Mouse (Mus musculus) embryonic facial prominence, embryonic 11.5 days (tissue): Measurements from ENCODE around the gene Tmem150a. TPM values are rescaled to one million over a fixed set of nuclear protein-coding genes. Genes with fewer than 3 reads are reported as not detected.

Source experiments
- ATAC-seq: fragments of 200-750 bp; cut with Nextera tagmentation; replicated peaks from 2 replicates; pipeline ENCODE4 v1.8.0; 2017; ENCODE audit warnings: low read depth; ENCODE audit not compliant: insufficient number of reproducible peaks, low FRiP score, low TSS enrichment
- DNase-seq: peaks from one replicate; pipeline ENCODE4 v3.0.0-alpha.2; 2015; ENCODE audit warnings: low spot score
- H3K27ac ChIP-seq: fragments of 300-500 bp; sonication (generic); replicated peaks from 2 replicates; pipeline ENCODE4 v1.5.1; 2014; ENCODE audit warnings: mild to moderate bottlenecking, low read depth, low read length, control low read depth
- H3K27me3 ChIP-seq: fragments of 300-500 bp; sonication (generic); 2 replicates; pipeline ENCODE4 v1.6.1; 2014; ENCODE audit warnings: mild to moderate bottlenecking, low read length, moderate library complexity, mixed read lengths; ENCODE audit not compliant: control insufficient read depth, insufficient read depth
- H3K36me3 ChIP-seq: fragments of 300-500 bp; sonication (generic); replicated peaks from 2 replicates; pipeline ENCODE4 v1.6.1; 2014; ENCODE audit warnings: low read depth, mild to moderate bottlenecking, low read length, moderate library complexity, mixed read lengths; ENCODE audit not compliant: control insufficient read depth, insufficient read depth
- H3K4me1 ChIP-seq: fragments of 300-500 bp; sonication (generic); 2 replicates; pipeline ENCODE4 v1.6.1; 2014; ENCODE audit warnings: low read length, mixed read lengths; ENCODE audit not compliant: control insufficient read depth, insufficient read depth
- H3K4me2 ChIP-seq: fragments of 300-500 bp; sonication (generic); 2 replicates; pipeline ENCODE4 v1.6.1; 2014; ENCODE audit warnings: low read depth, mild to moderate bottlenecking, control low read depth, low read length, moderate library complexity
- H3K4me3 ChIP-seq: fragments of 300-500 bp; sonication (generic); 2 replicates; pipeline ENCODE4 v1.5.1; 2014; ENCODE audit warnings: low read depth, low read length, control low read depth
- H3K9ac ChIP-seq: fragments of 300-500 bp; sonication (generic); replicated peaks from 2 replicates; pipeline ENCODE4 v1.6.1; 2014; ENCODE audit warnings: mild to moderate bottlenecking, control low read depth, low read length
- H3K9me3 ChIP-seq: fragments of 300-500 bp; sonication (generic); replicated peaks from 2 replicates; pipeline ENCODE4 v1.6.1; 2016; ENCODE audit warnings: mild to moderate bottlenecking, low read length, inconsistent platforms, mixed read lengths; ENCODE audit not compliant: control insufficient read depth
- WGBS: fragments of 180-500 bp; shearing (Covaris S2); extraction: QIAGEN DNeasy Blood & Tissue Kit; methylation state at CpG from one replicate; pipeline ENCODE4 v1.1.7; 2014; 5-methylcytosine and 5-hydroxymethylcytosine counted together
- polyA plus RNA-seq: library from polyadenylated mRNA; unstranded; fragments of >200 nt; fragmentation: Nextera tagmentation; extraction: Ambion mirVana; gene quantifications from 2 replicates; pipeline ENCODE4 v1.2.1, GENCODE M21; 2014

Gene Tmem150a
- polyA plus RNA-seq, 1 experiment from 2014 or later: 7.9 TPM

- H3K27me3 ChIP-seq: no peaks in the 10 kb centered on the region
- WGBS: 33% methylated on average over 8 of the region's 8 CpGs
- peak overlapping the region; percentile 56 for H3K4me3 ChIP-seq
- ATAC-seq (0 out of 2 replicates have a peak, but pooled peaks have one; percentile 5), DNase-seq (no peak)
- H3K4me1 ChIP-seq: peaks cover under 1% of the 10 kb centered on the region; the same call in 1 of the 2 replicates
- H3K9me3 ChIP-seq: no peaks in the 10 kb centered on the region
- H3K9ac ChIP-seq: peak overlapping the region; percentile 72
- peaks cover 6% of the 10 kb centered on the region for H3K36me3 ChIP-seq
- no peak overlapping the region for H3K27ac ChIP-seq
- peak overlapping the region; percentile 97 for H3K4me2 ChIP-seq
Observed at GRCm38 (mm10) chr6:72356001-72356532, 820 bp downstream of the Tmem150a start.

- Histone ChIP-seq H3K27ac (no peak overlapping the region), H3K4me2 (no peak overlapping the region), H3K9ac (no peak overlapping the region), H3K4me3 (no peak overlapping the region), H3K9me3 (no peaks in the 10 kb centered on the region), H3K36me3 (peaks cover 6% of the 10 kb centered on the region), H3K27me3 (no peaks in the 10 kb centered on the region), H3K4me1 (peaks cover 2% of the 10 kb centered on the region; the same call in 1 of the 2 replicates)
- no peak for DNase-seq
- no peak for ATAC-seq
- 78% methylated on average over 5 of the region's 5 CpGs for WGBS
Observed at GRCm38 (mm10) chr6:72357164-72358079, 2.2 kb downstream of the Tmem150a start.

- H3K4me3 ChIP-seq: no peak overlapping the region
- DNase-seq (no peak), ATAC-seq (no peak)
- no peak overlapping the region for H3K9ac ChIP-seq
- no peaks in the 10 kb centered on the region for H3K9me3 ChIP-seq
- H3K36me3 ChIP-seq: peaks cover 6% of the 10 kb centered on the region
- H3K4me2 ChIP-seq: no peak overlapping the region
- H3K4me1 ChIP-seq: peaks cover 2% of the 10 kb centered on the region; the same call in 1 of the 2 replicates
- no peak overlapping the region for H3K27ac ChIP-seq
- H3K27me3 ChIP-seq: no peaks in the 10 kb centered on the region
- whole genome bisulfite sequencing: 88% methylated on average over 10 of the region's 10 CpGs
Observed at GRCm38 (mm10) chr6:72358086-72358764, 3.0 kb downstream of the Tmem150a start.

- peaks cover 2% of the 10 kb centered on the region; the same call in 1 of the 2 replicates for H3K4me1 ChIP-seq
Observed at GRCm38 (mm10) chr6:72359343-72359742, 4.1 kb downstream of the Tmem150a start.

GRCm38 (mm10) chr6:72359891-72360598, 4.8 kb downstream of the Tmem150a start:
- no peak overlapping the region; the same call in 1 of the 2 replicates for H3K9ac ChIP-seq
- ATAC-seq (no peak), DNase-seq (no peak)
- peaks cover 6% of the 10 kb centered on the region for H3K36me3 ChIP-seq
- H3K4me2 ChIP-seq: no peak overlapping the region
- 82% methylated on average over 11 of the region's 11 CpGs for WGBS
- H3K27me3 ChIP-seq: no peaks in the 10 kb centered on the region
- no peak overlapping the region for H3K27ac ChIP-seq
- H3K4me1 ChIP-seq: 0 out of 2 replicates have a peak, but pooled peaks cover 2% of the 10 kb centered on the region
- no peak overlapping the region for H3K4me3 ChIP-seq
- H3K9me3 ChIP-seq: no peaks in the 10 kb centered on the region

More at GRCm38 (mm10) chr6:72359343-72359742, 4.1 kb downstream of the Tmem150a start:
- no peak overlapping the region for H3K9ac ChIP-seq
- no peak overlapping the region for H3K4me3 ChIP-seq
- no peak overlapping the region for H3K4me2 ChIP-seq
- H3K9me3 ChIP-seq: no peaks in the 10 kb centered on the region
- no peak for DNase-seq
- ATAC-seq: no peak
- WGBS: 71% methylated on average over 2 of the region's 2 CpGs
- no peaks in the 10 kb centered on the region for H3K27me3 ChIP-seq
- H3K36me3 ChIP-seq: peaks cover 6% of the 10 kb centered on the region
- H3K27ac ChIP-seq: no peak overlapping the region

- WGBS: 81% methylated on average over 7 of the region's 7 CpGs
- Histone ChIP-seq H3K4me2 (no peak overlapping the region), H3K9ac (no peak overlapping the region; the same call in 1 of the 2 replicates), H3K4me3 (no peak overlapping the region), H3K4me1 (0 out of 2 replicates have a peak, but pooled peaks cover 2% of the 10 kb centered on the region), H3K36me3 (peaks cover 6% of the 10 kb centered on the region), H3K27me3 (no peaks in the 10 kb centered on the region), H3K9me3 (no peaks in the 10 kb centered on the region), H3K27ac (no peak overlapping the region)
- DNase-seq: no peak
- no peak for ATAC-seq
Observed at GRCm38 (mm10) chr6:72360599-72360935, 5.3 kb downstream of the Tmem150a start.

- no peak for DNase-seq
- Histone ChIP-seq H3K27ac (no peak overlapping the region), H3K9me3 (no peaks in the 10 kb centered on the region), H3K27me3 (no peaks in the 10 kb centered on the region), H3K4me2 (peak overlapping the region; percentile 71), H3K4me1 (0 out of 2 replicates have a peak, but pooled peaks cover 2% of the 10 kb centered on the region), H3K4me3 (peak overlapping the region; percentile 76; the same call in 1 of the 2 replicates), H3K36me3 (peaks cover 6% of the 10 kb centered on the region), H3K9ac (no peak overlapping the region)
- WGBS: 61% methylated on average over 5 of the region's 5 CpGs
- ATAC-seq: no peak
Observed at GRCm38 (mm10) chr6:72361121-72361551, 5.9 kb downstream of the Tmem150a start.
